Mouse (Mus musculus): ENCODE results near the gene Oscp1. TPM values are rescaled to one million over a fixed set of nuclear protein-coding genes. Genes with fewer than 3 reads are reported as not detected.

Oscp1 gene
- polyA plus RNA-seq, 1 experiment from 2014 or later = 26.8 TPM

- H3K4me3 ChIP-seq (replicated peaks) = no peak overlapping the region
- ATAC-seq (ENCODE audit: low FRiP score) = no peak
- H3K9me3 ChIP-seq = no peaks in the 10 kb centered on the region
- no peak overlapping the region for H3K27ac ChIP-seq
- 0 out of 2 replicates have a peak, but pooled peaks cover 4% of the 10 kb centered on the region for H3K27me3 ChIP-seq
- 88% methylated on average over 5 of the region's 5 CpGs for WGBS
- peaks cover 44% of the 10 kb centered on the region for H3K36me3 ChIP-seq (replicated peaks)
- H3K9ac ChIP-seq = no peak overlapping the region
- H3K4me2 ChIP-seq = no peak overlapping the region
- H3K4me1 ChIP-seq = no peaks in the 10 kb centered on the region
Measured at GRCm38 (mm10) chr4:126141021-126141420, 82.7 kb downstream of the Oscp1 start.

Other genes with a start within 250 kb of the Oscp1 start
- gene Csf3r, start 34.0 kb upstream of the Oscp1 start, polyA plus RNA-seq (2016; fragmentation: Nextera tagmentation; extraction: Ambion mirVana) = 0.18 and 0.51 TPM in 2 replicates
- gene Mrps15, start 11.6 kb upstream of the Oscp1 start, polyA plus RNA-seq (2016; fragmentation: Nextera tagmentation; extraction: Ambion mirVana) = 125 and 132 TPM in 2 replicates
- 41.9 and 46.6 TPM in 2 replicates for gene Lsm10, start 38.1 kb downstream of the Oscp1 start, polyA plus RNA-seq (2016; fragmentation: Nextera tagmentation; extraction: Ambion mirVana)
- 42.8 and 48.5 TPM in 2 replicates for gene Stk40, start 45.4 kb downstream of the Oscp1 start, polyA plus RNA-seq (2016; fragmentation: Nextera tagmentation; extraction: Ambion mirVana)
- gene Eva1b, start 89.2 kb downstream of the Oscp1 start, polyA plus RNA-seq (2016; fragmentation: Nextera tagmentation; extraction: Ambion mirVana) = 13.1 and 15.9 TPM in 2 replicates
- gene Sh3d21, start 104.9 kb downstream of the Oscp1 start, polyA plus RNA-seq (2016; fragmentation: Nextera tagmentation; extraction: Ambion mirVana) = 0.96 and 1.5 TPM in 2 replicates
- 284 and 305 TPM in 2 replicates for gene Thrap3, start 144.2 kb downstream of the Oscp1 start, polyA plus RNA-seq (2016; fragmentation: Nextera tagmentation; extraction: Ambion mirVana)
- gene Map7d1, start 197.8 kb downstream of the Oscp1 start, polyA plus RNA-seq (2016; fragmentation: Nextera tagmentation; extraction: Ambion mirVana) = 104 and 105 TPM in 2 replicates
- 104 and 108 TPM in 2 replicates for gene Trappc3, start 203.8 kb downstream of the Oscp1 start, polyA plus RNA-seq (2016; fragmentation: Nextera tagmentation; extraction: Ambion mirVana)
- 16.0 and 22.6 TPM in 2 replicates for gene Col8a2, start 228.2 kb downstream of the Oscp1 start, polyA plus RNA-seq (2016; fragmentation: Nextera tagmentation; extraction: Ambion mirVana)

Measured in forebrain, embryonic 12.5 days (tissue).